Mouse (Mus musculus): ENCODE results near the gene Fggy.

Gene Fggy

DNA sequence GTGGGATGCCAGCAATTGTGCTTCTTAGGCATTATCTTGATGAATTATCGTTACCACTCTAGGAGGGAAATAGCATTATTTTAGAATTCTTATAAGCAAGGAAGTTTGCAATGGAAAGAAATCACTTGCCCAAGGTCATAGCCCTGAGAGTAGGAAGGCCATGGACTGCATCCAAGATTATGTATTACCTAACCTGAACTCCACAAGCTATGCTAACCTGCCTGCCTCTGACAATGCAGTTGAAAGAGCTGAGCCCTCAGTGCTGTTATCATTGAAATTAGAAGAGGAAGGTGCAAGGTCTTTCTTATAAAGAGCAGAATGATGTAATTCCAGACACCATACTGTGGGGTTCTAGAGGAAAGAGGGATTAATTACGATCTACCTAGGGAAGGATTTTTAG lies 173.8 kb downstream of the Fggy start:
- no peak for DNase-seq (ENCODE audit: low spot score)

DNA sequence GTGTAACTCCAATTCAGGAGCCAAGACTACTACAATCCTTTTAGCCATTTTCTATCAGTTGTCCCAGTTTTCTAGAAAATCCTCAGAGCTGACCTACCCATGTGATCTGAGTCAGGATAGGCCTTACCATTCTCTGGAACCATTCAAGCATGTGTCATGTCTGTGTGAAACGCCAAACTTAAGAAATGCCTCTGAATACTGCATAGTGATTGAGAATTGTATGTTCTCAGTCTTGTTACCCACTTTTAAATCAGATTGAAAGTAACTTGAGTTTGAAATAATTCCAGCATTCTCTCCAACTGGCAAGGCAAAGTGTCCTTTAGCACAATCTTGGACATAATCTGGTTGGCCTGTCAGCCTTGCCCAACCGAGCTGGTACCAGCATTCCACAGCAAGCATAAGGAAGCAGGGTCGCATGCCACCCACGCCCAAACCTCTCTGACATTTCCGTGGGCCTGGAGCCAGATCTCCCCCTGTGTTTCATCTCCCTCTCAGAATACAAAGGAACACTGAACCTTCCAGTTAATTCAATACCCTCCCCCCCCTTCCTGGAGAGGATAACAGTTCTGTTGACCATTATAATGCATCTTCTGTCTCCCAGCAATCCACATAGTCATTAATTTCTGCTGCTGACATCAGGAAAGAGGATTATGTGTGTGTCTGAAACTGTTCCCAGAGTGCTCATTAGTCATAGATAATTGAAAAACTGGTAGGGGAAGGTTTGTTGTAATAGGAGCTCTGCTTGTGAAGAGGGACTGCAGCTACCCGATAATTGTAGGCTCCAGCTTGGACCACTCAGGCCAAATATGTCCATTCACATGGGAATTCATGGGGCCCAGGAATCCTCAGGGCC lies 176.3 kb downstream of the Fggy start:
- DNase-seq (ENCODE audit: low spot score): no peak

DNA sequence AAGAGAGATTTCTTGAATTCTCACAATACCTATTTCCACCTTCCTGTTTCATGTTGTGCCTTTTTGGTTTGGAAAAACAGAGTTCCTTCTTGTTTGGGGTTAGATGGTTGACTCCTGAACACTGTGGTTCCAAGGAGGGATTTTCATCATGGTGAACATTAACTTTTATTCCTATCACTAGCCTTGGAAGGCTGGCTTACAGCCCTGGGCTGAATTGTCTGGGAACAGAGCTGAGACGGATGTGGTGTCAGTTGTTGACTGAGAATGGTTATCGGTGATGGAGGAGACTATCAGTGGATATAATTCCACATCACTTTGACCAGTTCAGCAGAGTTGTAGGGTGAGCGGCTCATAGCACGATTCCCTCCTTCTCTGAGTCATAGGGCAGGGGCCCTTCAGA lies 178.7 kb downstream of the Fggy start:
- no peak for DNase-seq (ENCODE audit: low spot score)

DNA sequence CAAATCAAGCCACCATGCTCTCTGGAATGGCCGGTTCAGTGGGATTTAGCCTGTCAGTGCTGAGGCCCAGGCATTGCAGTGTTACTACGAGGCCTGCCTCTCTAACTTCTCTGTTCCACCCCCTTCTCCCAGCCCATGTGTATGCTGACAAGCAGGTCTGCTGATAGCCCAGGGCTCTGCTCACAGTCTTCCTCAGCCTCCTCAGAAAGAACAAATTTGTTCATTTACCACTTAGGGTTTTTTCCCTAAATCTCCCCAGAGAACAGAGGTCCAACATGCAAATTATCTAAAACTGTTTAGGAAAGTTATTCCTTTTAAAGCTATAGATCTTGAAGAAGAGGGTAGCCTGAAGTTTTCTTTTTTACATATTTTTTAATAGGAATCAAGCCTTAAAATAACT lies 179.4 kb downstream of the Fggy start:
- DNase-seq (ENCODE audit: low spot score): no peak

DNA sequence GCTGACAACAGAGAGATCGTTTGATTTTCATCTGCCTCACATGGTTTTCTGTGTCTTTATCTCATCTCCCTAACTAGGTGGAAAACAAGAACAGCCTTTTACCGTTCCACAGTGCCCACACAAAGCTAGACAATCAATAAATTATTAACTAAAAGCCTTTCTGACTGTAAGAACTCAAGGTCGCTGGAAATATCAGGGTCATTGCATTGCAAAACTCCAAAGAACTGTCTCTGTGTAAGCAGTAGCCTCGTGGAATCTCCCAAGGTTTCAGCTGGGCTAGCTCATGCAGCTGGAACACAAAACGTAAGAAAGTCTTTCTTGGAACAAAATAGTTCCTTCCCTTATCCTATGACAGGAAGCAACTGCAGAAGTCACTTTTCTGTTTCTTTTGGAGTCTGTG lies 180.9 kb downstream of the Fggy start:
- DNase-seq (ENCODE audit: low spot score): no peak

DNA sequence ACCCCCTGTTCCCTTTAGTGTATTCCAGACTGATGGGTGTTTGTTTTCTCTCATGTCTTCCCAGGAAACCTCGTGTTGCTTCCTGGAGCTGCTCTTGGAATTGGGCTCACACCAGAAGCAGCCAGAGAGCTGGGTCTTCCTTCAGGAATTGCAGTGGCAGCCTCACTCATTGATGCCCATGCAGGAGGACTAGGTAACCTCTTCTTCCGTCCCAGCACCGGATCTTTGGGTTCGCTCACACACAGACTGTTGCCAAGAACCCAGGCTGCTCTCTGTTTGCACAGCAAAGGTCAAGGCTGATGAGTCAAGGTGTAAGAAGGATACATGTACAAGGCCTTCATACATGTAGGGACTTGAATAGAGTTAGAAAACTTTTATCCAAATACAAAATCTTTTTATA lies 181.4 kb downstream of the Fggy start:
- no peak for DNase-seq (ENCODE audit: low spot score)

DNA sequence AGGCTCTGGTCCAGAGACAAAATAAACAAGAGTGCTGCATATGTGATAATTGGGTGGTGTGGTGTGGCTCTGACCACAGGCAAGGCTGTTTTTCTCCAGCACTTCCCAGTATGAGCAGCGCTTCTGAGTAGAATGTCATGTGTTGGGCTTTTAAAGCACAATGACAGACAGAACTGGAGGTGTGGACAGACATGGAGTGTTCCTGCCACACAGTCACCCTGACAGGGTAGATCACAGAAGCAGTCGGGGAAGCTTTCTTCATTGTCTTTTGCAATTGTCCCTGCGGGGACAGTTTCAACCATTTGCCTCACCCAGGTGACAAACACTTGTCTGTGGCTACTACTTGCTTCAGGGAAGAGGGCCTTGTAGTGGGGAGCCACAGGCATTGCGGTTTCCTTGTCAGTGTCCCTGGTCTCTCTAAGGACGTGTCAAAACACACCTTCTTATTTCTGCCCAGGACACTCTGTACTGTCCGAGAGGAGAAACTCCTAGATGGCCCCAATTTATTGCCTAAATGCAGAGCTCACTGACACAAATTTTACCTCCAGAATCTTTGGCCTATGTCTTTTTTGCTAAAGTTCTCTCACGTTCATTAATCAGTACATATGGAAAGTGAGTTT lies 183.9 kb downstream of the Fggy start:
- no peak for DNase-seq (ENCODE audit: low spot score)

DNA sequence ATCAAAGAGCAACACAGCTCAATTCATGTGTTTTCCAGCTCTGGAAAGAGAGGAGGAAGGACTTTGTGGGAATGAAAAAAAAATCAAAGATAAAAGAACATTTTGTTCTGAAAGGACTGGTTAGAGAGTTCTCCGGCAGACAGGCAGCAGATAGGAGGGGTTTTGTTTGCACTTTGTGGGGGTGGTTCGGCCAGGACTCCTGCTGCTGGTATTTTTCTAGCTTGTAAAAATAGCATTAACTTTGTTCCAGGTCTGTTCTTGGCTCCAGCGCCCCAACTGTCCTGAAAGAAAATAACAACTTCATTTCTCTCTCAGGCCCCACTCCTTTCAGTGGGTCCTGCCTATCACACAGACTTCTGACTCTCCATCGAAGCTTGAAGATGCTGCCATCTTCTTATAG lies 185.7 kb downstream of the Fggy start:
- no peak for DNase-seq (ENCODE audit: low spot score)

DNA sequence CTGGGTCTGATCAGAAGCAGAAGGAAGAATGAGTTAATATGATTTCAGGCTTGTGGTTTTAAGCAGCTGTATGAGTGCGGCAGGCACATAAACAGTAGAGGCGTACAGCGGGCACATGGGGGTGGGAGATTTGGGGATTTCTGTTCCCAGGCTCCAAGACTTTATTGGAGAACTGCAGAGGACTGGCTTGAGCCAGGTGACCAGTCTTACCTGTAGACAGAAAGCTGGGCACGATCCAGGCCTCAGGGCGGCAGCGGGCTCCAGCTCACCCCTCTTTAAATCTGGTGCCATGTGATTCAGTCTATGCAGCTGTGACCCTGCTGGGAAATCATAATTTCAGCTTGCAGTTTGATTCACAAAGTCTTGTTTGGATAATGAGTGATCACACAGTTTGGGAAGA lies 189.6 kb downstream of the Fggy start:
- no peak for DNase-seq (ENCODE audit: low spot score)

DNA sequence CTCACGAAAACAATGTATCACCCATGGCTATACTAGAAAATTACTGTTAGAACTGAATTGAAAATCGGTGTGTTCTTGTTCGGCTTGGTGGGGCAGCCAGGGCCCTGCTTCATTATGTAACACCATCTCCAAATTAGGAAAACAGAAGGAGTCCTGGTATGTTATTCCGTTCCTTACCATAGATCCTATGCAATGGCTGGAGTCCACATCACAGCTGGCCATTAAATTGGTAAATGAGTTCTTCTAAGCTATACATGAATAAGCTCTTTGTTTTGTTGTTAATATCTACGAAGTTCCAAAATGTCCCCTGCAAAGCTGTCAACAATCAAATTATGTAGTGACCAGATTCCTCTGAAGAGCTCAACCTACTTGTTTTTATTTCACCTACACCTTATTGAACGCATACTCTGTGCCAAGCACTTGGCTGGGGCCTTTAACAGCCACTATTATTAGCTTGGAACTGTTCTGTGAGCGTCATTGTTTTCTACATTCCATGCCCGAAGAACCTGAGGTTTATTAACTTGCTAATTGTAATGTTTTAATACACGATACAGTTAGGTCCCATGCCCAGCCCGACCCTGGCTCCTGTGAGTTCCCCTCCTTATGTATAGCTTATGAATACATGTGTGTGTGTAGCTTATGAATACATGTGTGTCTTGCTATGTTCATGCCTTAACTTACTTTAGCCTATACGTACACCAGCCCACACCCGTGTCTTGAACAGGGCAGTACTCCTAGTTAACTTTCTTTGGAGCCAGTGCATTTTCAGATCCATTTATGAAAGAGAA lies 190.3 kb downstream of the Fggy start:
- DNase-seq (ENCODE audit: low spot score): no peak

DNA sequence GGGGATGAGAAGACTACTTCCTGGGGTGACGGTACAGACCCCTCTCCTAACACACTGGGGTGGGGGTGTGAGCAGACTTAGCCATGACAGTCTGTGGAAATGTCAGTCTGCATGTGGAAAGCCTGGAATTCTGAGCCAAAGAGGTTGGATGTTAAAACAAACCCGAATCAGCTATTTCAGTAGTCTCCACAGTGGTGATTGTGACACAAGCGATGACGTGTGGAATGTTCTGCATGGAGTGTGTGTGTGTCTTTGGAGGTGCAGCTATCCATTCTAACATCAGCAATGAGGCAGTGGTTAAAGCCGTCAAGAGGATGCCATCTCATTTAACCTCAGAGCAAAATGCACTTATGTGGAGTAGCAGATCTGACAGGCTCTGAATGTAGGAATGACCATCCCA lies 192.9 kb downstream of the Fggy start:
- DNase-seq (ENCODE audit: low spot score): no peak

DNA sequence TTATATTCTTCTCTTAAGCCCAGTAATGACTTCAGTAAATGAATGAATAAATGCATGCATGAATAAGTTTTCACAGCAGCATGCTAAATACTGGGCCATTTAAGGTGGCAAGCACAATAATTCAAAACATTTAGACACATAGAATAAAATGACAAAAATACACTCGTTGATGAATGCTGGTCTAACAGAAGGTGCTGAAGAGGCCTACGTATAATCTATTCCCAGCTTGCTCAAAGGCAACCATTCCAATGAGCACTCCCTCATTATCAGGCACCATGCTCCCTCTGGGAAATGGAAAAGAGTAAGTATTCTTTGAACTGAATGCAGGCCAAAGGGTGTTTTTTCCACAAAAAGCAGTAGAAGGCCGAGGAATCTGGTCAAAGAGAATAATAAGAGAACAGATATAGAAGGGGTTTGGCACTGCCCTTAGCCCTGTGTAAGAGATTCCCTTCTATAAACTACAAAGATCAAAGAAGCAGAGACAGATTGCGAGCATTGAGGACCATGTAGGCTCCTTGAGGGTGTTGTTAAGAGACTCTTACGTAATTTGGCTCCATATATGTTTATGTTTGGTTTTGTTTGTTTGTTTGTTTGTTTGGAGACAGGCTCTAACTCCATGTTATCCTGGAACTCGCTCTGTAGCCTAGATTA lies 195.4 kb downstream of the Fggy start:
- no peak for DNase-seq (ENCODE audit: low spot score)

DNA sequence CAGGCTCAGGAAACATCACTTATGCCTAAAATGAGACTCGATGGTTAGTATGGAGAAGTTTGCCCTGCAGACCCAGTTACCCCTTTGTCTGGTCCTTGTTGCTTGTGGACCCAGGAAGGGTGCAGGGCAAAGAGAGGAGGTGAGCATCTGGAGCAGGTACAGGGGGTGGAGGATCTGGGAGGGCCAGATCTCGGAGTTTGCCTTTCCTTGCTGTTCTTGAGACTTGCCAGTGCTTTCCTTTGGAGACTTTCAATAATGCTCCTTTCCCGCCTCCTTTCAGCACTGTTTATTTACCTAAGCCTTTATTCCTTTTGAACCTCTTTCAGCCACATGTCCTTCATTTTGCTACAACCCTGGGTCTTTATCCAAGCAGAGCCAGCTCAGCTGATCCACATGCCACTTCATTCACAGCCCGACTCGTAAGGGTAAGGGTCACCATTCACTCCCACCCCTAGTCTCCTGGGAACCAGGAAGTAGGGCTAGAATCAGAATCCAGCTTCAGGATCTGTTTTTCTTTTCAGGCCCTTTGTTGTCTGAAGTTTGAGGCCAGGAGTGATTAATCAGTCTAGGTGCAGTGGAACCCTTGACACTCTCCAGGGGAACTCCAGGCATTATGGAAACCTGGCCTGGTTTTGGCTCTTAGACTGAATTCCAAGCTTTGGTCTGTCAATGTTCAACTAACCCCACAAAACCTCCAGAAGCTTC lies 201.9 kb downstream of the Fggy start:
- DNase-seq (ENCODE audit: low spot score): no peak

DNA sequence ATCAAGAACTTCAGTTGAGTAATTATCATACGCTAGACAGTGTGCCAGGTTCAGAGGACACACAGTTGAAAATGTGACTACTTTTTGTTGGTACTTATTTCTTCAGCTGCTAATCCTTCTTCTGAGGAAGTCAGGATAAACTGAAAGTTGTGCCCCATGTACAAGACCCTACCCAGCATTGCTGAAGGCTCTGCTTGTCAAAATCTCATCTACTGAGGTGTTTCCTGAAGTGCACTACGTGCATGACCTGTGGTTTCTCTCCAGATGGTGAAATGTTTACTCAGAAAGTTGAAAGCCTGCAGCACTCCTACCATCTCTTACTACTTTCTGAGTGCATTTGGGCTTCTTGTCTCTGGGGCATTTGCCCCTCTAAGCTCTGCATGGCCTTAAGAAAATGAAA lies 208.1 kb downstream of the Fggy start:
- DNase-seq (ENCODE audit: low spot score): no peak

DNA sequence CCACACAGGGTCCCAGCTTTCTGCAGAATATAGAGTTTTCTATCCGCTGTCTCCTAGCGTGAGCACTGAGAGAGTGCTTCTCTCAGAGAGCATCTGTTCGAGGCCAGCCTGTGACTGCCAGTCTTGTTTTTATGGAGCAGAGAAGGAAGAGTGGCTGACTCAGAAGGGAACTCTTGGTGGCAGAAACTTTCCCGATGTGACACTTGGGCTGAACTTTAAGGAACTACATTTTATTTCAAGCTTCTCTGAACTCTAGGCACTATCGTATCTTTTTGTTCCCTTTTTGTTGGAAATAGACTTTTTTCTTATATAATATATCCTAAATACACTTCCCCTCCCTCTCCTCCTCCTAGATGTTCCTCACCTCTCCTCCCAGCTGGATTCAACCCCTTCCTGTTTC lies 213.2 kb downstream of the Fggy start:
- DNase-seq (ENCODE audit: low spot score): no peak

DNA sequence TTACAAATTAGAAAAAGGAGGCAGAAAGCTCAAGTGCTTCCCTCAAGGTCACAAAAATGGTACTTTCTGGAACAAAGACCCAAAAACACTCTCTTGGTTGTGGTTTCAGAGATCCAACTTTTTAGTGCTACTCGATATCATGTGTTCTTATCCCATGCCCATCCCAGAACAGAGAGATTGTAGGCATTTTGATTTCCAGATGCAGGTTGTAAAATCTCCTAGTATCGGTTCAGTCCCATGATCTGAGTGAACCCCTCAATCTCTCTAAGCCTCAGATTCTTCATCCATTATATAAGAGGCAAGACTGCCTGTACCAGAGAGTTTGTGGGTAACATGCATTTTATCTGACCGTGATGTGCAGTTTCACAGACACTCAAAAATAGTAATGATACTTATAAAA lies 214.2 kb downstream of the Fggy start:
- no peak for DNase-seq (ENCODE audit: low spot score)

DNA sequence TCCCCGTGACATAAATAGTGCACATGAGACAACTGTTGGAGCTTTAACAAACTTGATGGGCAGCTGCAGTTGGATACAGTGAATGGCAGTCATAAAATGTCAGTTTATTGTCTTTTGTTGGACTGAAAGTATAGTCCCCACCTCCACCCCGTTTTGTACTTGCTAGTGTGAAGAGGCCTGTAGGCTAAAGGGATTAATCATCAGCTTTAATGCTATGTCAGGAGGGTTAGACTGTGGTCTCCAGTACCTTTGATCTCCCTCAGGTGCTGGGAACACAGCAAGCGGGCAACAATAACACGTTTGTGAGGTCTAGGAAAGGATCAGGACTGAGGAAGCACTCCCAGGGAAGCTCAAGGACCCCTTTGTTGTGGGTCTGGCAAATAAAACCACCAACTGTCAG lies 214.6 kb downstream of the Fggy start:
- DNase-seq (ENCODE audit: low spot score): no peak

DNA sequence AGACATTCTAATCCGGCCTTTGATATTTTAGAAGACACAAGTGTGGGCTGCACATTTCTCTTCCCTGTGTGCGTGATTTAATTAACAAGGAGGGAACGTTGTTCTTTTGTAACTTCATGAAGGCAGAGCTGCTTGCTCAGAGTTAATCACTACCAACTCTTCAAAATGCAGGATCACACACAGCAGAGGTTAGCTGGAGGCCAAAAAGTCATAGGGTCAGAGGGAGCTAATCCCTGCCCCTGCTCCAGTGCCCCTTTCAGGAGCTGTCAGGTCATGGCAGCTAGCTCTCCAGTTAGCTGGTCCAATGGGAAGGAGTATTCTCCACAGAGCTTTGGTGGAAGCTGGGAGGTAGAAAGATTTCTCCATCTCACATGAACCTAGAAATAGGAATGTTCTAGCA lies 215.4 kb downstream of the Fggy start:
- DNase-seq (ENCODE audit: low spot score): no peak

DNA sequence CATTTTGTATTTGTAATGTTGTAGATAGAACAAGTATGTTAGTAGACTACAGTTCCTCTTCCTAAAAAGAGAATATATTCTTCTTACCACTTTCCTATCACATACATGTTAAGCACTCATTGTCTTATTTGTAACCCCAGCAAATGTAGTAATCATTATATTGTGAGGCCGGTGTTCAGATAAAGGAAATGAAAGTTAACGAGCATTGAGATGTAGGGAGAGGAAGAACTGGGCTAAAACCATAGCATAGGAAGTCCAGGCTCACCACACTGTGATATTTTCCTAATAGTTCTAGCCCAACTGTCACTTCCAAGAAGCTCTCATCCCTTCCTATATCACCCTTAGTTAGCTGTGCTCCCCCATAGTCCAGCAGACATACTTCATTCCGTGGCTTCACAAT lies 218.3 kb downstream of the Fggy start:
- DNase-seq (ENCODE audit: low spot score): no peak

DNA sequence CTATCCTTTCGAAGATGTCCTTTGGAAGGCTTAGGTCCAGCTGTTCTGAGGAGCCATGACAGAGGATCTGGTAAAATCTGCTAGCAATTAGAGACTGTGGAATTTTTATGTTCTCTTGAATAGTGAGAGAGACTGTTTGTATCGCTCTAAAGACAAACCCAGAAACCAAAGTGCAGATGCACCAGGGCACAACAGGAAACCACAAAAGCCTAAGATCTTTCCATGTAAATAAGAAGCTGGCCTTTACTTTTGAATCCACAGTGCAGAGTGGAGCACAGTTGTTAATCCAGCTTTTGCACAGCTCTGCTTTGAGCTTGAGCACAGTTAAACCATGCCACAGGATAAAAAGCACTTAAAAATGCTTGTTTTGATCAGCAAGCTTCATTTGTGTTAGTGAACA lies 220.5 kb downstream of the Fggy start:
- DNase-seq (ENCODE audit: low spot score): no peak

DNA sequence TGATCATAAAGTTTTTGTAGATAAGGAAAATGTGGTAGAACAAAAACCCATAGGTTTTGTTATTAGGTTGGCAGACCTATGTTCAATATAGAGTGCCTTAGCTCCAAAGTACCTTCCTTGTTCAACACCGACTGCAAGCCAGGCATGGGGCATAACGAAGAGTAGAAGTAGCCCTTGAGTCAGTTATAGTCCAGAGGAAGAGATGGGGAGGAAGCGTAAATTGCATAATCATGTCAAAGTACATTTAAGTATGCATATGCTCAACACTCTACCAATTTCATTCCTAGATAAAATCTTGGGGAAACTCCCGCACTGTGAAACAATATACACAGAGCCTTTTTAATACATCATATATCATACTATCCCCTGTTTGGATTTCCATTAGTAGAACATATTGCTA lies 221.2 kb downstream of the Fggy start:
- no peak for DNase-seq (ENCODE audit: low spot score)

All from spleen, adult 12 weeks (tissue).